Mouse (Mus musculus) liver, embryonic 14.5 days (tissue): ENCODE results near the gene Plcb1. TPM values are rescaled to one million over a fixed set of nuclear protein-coding genes. Genes with fewer than 3 reads are reported as not detected.

Experiments
- ATAC-seq: fragments of 200-750 bp; cut with Nextera tagmentation; 2 replicates; pipeline ENCODE4 v1.8.0; 2017; ENCODE audit warnings: moderate number of reproducible peaks, mild to moderate bottlenecking, moderate library complexity; ENCODE audit not compliant: insufficient read depth
- DNase-seq, 3 experiments: peaks; one replicate each; pipeline ENCODE4 v3.0.0-alpha.2; 2012 to 2013; ENCODE audit warnings: low read depth in 3 of 3, low spot score in 3 of 3
- H3K27ac ChIP-seq: fragments of 300-500 bp; sonication (generic); 2 replicates; pipeline ENCODE4 v1.5.1; 2014; ENCODE audit warnings: moderate library complexity, mild to moderate bottlenecking, control low read depth, inconsistent platforms
- H3K27me3 ChIP-seq: fragments of 300-500 bp; sonication (generic); 2 replicates; pipeline ENCODE4 v1.6.1; 2014; ENCODE audit warnings: mild to moderate bottlenecking, low read length, moderate library complexity; ENCODE audit not compliant: control insufficient read depth, insufficient read depth
- H3K36me3 ChIP-seq: fragments of 300-500 bp; sonication (generic); replicated peaks from 2 replicates; pipeline ENCODE4 v1.6.1; 2014; ENCODE audit warnings: low read depth; ENCODE audit not compliant: control insufficient read depth, insufficient read depth
- H3K4me1 ChIP-seq, 2 experiments: fragments of 200-500 bp in 1 of 2; fragments of 300-500 bp in 1 of 2; sonication (generic) in 1 of 2; replicated peaks; 2 replicates each; pipeline ENCODE4 v1.6.1; 2012 to 2014; ENCODE audit warnings: antibody characterized with exemption in 1 of 2, inconsistent platforms in 1 of 2, low read length in 1 of 2; ENCODE audit not compliant: control insufficient read depth in 2 of 2, insufficient read depth in 2 of 2
- H3K4me2 ChIP-seq: fragments of 300-500 bp; sonication (generic); 2 replicates; pipeline ENCODE4 v1.6.1; 2014; ENCODE audit warnings: low read depth, mild to moderate bottlenecking, control low read depth, moderate library complexity
- H3K4me3 ChIP-seq, 2 experiments: fragments of 200-500 bp in 1 of 2; fragments of 300-500 bp in 1 of 2; sonication (generic) in 1 of 2; 2 replicates each; pipeline ENCODE4 v1.5.1; 2012 to 2014; ENCODE audit warnings: low read depth in 2 of 2, low read length in 2 of 2, mild to moderate bottlenecking in 2 of 2, control low read depth in 1 of 2, inconsistent platforms in 1 of 2, moderate library complexity in 1 of 2; ENCODE audit not compliant: insufficient read depth in 1 of 2
- H3K9ac ChIP-seq: fragments of 300-500 bp; sonication (generic); replicated peaks from 2 replicates; pipeline ENCODE4 v1.6.1; 2014; ENCODE audit warnings: mild to moderate bottlenecking, control low read depth, moderate library complexity
- H3K9me3 ChIP-seq: fragments of 300-500 bp; sonication (generic); 2 replicates; pipeline ENCODE4 v1.6.1; 2016; ENCODE audit warnings: low read length, mixed read lengths; ENCODE audit not compliant: control insufficient read depth
- CTCF ChIP-seq: IDR thresholded peaks from 2 replicates; pipeline ENCODE4 v1.5.1; 2016; ENCODE audit warnings: antibody characterized with exemption, low read depth, control low read depth
- EP300 ChIP-seq: IDR thresholded peaks from 2 replicates; pipeline ENCODE4 v1.6.1; 2016; ENCODE audit warnings: antibody characterized with exemption, low read depth
- WGBS: fragments of 180-500 bp; shearing (Covaris S2); extraction: QIAGEN DNeasy Blood & Tissue Kit; methylation state at CpG from one replicate; pipeline ENCODE4 v1.1.7; 2014; ENCODE audit not compliant: insufficient replicate concordance; 5-methylcytosine and 5-hydroxymethylcytosine counted together
- polyA plus RNA-seq, 2 experiments: library from polyadenylated mRNA; depleted of rRNA in 1 of 2; stranded (reverse) in 1 of 2; unstranded in 1 of 2; fragments of >200 nt; fragmentation: Nextera tagmentation in 1 of 2; extraction: Ambion mirVana in 1 of 2; gene quantifications; 2 replicates each; pipeline versions ENCODE4 v1.2.1 to v1.2.3; 2012 to 2014

Gene Plcb1
- polyA plus RNA-seq, 2 experiments = 0.56 to 3.0 TPM

DNA sequence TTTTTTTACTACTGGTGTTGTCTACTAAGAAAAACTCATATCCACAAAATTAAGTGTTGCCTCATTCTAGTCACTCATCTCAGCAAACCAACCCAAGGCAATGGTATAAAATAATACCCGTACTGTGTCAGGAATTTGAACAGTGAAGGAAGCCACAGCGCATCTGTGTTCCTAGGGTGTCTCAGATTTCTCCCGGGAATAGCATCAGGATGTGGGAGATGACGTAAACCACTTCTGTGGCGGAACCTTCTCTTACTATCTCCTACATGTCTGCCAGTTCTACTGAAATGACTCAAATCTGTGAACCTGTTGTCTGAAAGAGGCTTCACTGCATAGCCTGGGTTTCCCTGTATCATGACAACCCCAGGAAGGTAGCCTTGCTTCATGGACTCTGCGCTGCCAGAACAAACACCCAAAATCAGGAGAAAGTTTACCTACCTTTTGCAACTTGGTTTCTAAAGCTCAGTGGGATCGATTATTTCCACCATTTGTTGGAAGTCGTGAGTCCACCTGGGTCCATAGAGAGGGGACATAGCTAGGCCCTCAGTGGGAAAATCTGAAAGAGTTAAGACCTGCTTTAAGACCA is 510.4 kb downstream of the Plcb1 start:
- TF ChIP-seq EP300 (no peak), CTCF (no peak)
- H3K9me3 ChIP-seq = no peaks in the 10 kb centered on the region
- 56% methylated on average over 8 of the region's 8 CpGs for WGBS
- no peak overlapping the region for H3K4me2 ChIP-seq
- H3K9ac ChIP-seq = no peak overlapping the region
- no peaks in the 10 kb centered on the region for H3K4me1 ChIP-seq
- no peak overlapping the region for H3K4me3 ChIP-seq
- H3K27ac ChIP-seq = no peak overlapping the region
- no peaks in the 10 kb centered on the region for H3K27me3 ChIP-seq
- DNase-seq = peak in 1 of 3 experiments; percentile 7
- ATAC-seq = no peak
- no peaks in the 10 kb centered on the region for H3K36me3 ChIP-seq

DNA sequence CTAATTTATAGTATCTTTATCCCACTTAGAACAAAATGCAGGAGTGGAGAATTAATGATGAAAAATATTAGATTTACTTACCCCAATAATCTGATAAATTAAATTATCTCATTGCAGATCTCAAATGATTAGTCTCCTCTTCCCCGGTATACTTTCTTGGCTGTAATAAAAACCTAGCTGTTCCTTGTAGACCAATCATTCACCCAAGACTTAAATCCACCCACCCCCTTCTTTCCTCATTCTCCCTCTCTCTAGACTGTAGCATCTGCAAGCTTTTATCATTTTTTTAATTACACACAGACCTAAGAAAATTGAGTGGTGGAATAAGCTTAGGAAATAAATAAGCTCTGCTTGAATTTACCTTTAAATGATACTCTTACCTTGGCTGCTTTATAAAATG is 514.6 kb downstream of the Plcb1 start:
- TF ChIP-seq CTCF = no peak
- no peak for TF ChIP-seq EP300
- H3K36me3 ChIP-seq = no peaks in the 10 kb centered on the region
- WGBS = 59% methylated on average over 1 of the region's 1 CpGs
- no peak overlapping the region for H3K9ac ChIP-seq
- no peak overlapping the region for H3K27ac ChIP-seq
- DNase-seq (no peak), ATAC-seq (no peak)
- H3K27me3 ChIP-seq = no peaks in the 10 kb centered on the region
- H3K4me3 ChIP-seq = no peak overlapping the region
- H3K4me2 ChIP-seq = no peak overlapping the region
- no peaks in the 10 kb centered on the region for H3K4me1 ChIP-seq
- no peaks in the 10 kb centered on the region for H3K9me3 ChIP-seq

DNA sequence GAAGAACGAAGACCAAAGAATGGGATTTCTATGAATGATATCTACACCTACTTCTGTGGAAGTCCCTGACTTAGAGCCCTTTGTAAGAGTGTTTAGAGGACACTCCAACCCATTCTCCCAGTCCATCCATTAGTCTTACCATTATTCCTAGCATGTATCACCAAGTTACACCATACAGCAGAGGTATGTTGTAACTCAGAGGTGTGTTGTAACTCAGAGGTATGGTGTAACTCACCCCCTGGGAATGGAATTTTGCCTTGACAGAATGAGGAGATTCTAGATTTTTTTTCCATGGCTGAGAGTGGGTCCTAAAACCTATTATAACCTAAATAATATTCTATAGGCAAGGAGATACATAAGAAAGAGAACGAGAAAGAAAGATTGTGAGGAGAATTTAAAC is 516.6 kb downstream of the Plcb1 start:
- Histone ChIP-seq H3K4me3 (no peak overlapping the region), H3K27ac (no peak overlapping the region), H3K4me2 (no peak overlapping the region), H3K27me3 (no peaks in the 10 kb centered on the region), H3K9ac (no peak overlapping the region), H3K9me3 (no peaks in the 10 kb centered on the region), H3K36me3 (no peaks in the 10 kb centered on the region), H3K4me1 (no peaks in the 10 kb centered on the region)
- ATAC-seq (no peak), DNase-seq (no peak)
- TF ChIP-seq EP300 (no peak), CTCF (no peak)
- 62% methylated on average over 2 of the region's 2 CpGs for WGBS

DNA sequence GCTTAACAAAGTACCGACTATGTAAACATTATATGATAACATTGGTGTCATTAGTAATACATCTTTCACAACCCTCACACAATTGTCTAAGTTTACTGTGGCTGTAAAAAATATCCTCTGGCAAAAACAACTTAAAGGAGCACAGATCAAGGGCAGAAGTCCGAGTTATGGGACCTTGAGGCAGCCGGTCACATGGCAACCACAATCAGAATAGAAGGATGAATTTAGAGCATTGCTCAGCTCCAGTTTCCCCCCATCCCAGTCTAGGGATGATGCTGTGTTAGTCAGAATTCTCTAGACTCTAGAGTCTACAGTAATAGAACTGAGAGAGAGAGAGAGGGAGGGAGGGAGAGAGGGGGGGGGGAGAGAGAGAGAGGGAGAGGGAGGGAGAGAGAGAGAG is 519.3 kb downstream of the Plcb1 start:
- no peaks in the 10 kb centered on the region for H3K4me1 ChIP-seq
- no peak overlapping the region for H3K4me3 ChIP-seq
- H3K27me3 ChIP-seq = no peaks in the 10 kb centered on the region
- DNase-seq (no peak), ATAC-seq (no peak)
- no peaks in the 10 kb centered on the region for H3K36me3 ChIP-seq
- 61% methylated on average over 3 of the region's 3 CpGs for WGBS
- H3K9ac ChIP-seq = no peak overlapping the region
- H3K4me2 ChIP-seq = no peak overlapping the region
- H3K9me3 ChIP-seq = no peaks in the 10 kb centered on the region
- no peak overlapping the region for H3K27ac ChIP-seq
- no peak for TF ChIP-seq EP300
- no peak for TF ChIP-seq CTCF

DNA sequence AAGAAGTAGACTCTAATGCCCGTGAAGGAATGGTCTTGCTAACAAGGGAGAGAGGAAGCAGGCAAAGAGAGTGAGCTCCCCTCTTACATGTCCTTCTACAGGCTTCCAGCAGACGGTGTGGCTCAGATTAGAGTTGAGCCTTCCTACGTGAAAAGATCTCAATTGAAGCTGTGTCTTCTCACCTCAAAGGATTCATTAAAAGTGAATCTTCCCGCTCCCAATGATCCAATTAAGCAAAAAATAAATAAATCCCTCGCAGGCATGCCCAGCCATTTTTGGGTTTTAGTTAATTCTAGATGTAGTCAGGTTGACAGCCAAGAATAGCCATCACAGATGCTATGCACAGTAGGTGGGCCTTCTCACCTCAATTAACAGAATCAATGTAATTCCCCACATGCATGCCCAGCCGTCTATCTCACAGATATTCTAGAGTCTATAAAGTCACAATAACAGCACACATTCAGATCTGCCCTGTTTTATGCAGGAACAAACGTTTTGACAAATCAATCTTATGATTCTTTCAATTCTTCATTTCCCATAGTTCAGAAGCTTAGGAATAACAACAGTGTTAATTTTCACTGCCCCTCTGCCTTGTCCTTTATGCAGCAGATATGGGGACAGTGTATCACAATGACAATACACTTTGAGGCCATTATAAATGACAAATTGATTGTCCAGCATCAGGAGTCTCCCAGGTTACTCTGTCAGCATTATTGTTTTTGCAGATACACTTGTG is 520.0 kb downstream of the Plcb1 start:
- 52% methylated on average over 7 of the region's 7 CpGs for WGBS
- Histone ChIP-seq H3K4me1 (no peaks in the 10 kb centered on the region), H3K27ac (no peak overlapping the region)

More for the DNA sequence above, 520.0 kb downstream of the Plcb1 start:
- no peak overlapping the region for H3K4me2 ChIP-seq
- no peak for DNase-seq
- H3K9me3 ChIP-seq = no peaks in the 10 kb centered on the region
- TF ChIP-seq CTCF = no peak
- TF ChIP-seq EP300 = no peak
- H3K27me3 ChIP-seq = no peaks in the 10 kb centered on the region
- H3K4me3 ChIP-seq = no peak overlapping the region
- no peak for ATAC-seq
- H3K9ac ChIP-seq = no peak overlapping the region
- no peaks in the 10 kb centered on the region for H3K36me3 ChIP-seq
